Mouse (Mus musculus) stomach, embryonic 15.5 days (tissue): ENCODE results near the gene Myh9. TPM values are rescaled to one million over a fixed set of nuclear protein-coding genes. Genes with fewer than 3 reads are reported as not detected.

ENCODE experiments used
- ATAC-seq: fragments of 200-750 bp; cut with Nextera tagmentation; 2 replicates; pipeline ENCODE4 v1.8.0; 2017; ENCODE audit warnings: low read depth, moderate number of reproducible peaks, moderate TSS enrichment; ENCODE audit not compliant: insufficient read depth, low FRiP score
- H3K27ac ChIP-seq: fragments of 300-500 bp; sonication (generic); 2 replicates; pipeline ENCODE4 v1.5.1; 2015; ENCODE audit warnings: mild to moderate bottlenecking, inconsistent platforms
- H3K27me3 ChIP-seq: fragments of 300-500 bp; sonication (generic); replicated peaks from 2 replicates; pipeline ENCODE4 v1.6.1; 2015; ENCODE audit warnings: inconsistent platforms
- H3K36me3 ChIP-seq: fragments of 300-500 bp; sonication (generic); 2 replicates; pipeline ENCODE4 v1.6.1; 2015; ENCODE audit warnings: inconsistent platforms
- H3K4me1 ChIP-seq: fragments of 300-500 bp; sonication (generic); 2 replicates; pipeline ENCODE4 v1.6.1; 2015; ENCODE audit warnings: inconsistent platforms
- H3K4me2 ChIP-seq: fragments of 300-500 bp; sonication (generic); 2 replicates; pipeline ENCODE4 v1.6.1; 2015; ENCODE audit warnings: mild to moderate bottlenecking, inconsistent platforms
- H3K4me3 ChIP-seq: fragments of 300-500 bp; sonication (generic); replicated peaks from 2 replicates; pipeline ENCODE4 v1.5.1; 2015; ENCODE audit warnings: inconsistent platforms
- H3K9ac ChIP-seq: fragments of 300-500 bp; sonication (generic); 2 replicates; pipeline ENCODE4 v1.6.1; 2015; ENCODE audit warnings: inconsistent platforms
- H3K9me3 ChIP-seq: fragments of 300-500 bp; sonication (generic); 2 replicates; pipeline ENCODE4 v1.6.1; 2016; ENCODE audit warnings: inconsistent platforms
- WGBS: fragments of 180-500 bp; shearing (Covaris S2); methylation state at CpG from one replicate; pipeline ENCODE4 v1.1.7; 2015; 5-methylcytosine and 5-hydroxymethylcytosine counted together
- polyA plus RNA-seq: library from polyadenylated mRNA; unstranded; fragments of >200 nt; fragmentation: Nextera tagmentation; extraction: Ambion mirVana; gene quantifications from 2 replicates; pipeline ENCODE4 v1.2.1, GENCODE M21; 2015

The Myh9 gene
- polyA plus RNA-seq, 1 experiment from 2014 or later: 57.0 TPM

DNA sequence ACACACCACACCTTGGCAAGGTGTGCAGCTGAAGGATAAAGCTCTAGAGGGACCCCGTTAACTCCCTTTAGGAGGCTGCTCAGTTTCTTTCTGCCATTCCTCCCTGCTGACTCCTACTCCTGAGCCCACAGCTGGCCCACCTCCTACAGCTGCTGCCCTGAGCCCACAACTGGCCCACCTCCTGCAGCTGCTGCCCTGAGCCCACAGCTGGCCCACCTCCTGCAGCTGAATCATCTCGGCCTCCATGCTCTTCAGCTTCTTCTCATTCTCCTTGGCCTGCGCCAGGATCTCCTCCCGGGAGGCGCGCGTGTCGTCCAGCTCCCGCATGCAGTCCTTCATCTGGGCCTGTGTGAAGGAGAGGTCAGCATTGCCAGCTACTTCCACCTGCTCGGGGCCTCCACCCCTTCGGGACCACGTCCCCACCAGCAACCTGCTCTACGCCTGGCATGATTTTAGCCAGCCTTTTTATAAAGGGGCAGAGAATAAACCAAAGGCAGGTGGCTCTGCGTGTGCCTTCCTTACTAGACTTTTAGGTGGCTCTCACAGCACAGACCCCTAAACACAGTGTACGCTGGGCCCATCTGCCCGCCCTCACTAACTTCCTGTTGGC, 76.4 kb downstream of the Myh9 start:
- Histone ChIP-seq H3K27me3 (no peaks in the 10 kb centered on the region), H3K4me2 (no peak overlapping the region), H3K36me3 (peaks cover 95% of the 10 kb centered on the region), H3K4me3 (no peak overlapping the region), H3K4me1 (no peaks in the 10 kb centered on the region), H3K9ac (no peak overlapping the region), H3K27ac (0 out of 2 replicates have a peak overlapping the region, but pooled peaks have one; percentile 5), H3K9me3 (no peaks in the 10 kb centered on the region)
- 84% methylated on average over 16 of the region's 16 CpGs for WGBS
- ATAC-seq: no peak

DNA sequence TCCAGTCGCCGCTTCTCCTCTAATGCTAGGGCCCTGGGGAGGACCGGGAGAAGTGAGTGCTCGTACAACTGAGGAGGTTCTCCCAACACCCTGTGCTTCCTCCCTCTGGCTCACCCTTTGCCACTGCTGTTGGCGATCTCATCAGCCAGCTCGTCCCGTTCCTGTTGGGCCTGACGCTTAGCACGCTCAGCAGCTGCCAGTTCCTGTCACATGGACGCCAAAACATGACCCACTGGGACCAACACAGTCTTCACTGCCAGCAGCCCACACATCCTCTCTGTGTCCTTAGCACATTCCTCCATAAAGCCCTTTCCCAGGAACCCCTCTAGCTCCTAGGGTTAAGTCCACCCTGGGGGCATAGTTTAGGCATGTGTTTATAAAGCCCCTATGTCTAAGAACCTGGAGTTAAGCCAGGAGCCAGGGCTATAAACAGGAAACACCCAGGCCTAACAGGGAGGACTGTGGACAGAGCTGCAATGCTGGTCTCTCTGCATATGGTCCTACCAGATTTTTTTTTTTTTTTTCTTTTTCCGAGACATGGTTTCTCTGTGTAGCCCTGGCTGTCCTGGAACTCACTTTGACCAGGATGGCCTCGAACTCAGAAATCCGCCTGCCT, 77.5 kb downstream of the Myh9 start:
- H3K4me1 ChIP-seq: no peaks in the 10 kb centered on the region
- peaks cover 93% of the 10 kb centered on the region for H3K36me3 ChIP-seq
- no peak overlapping the region for H3K4me2 ChIP-seq
- H3K4me3 ChIP-seq: no peak overlapping the region
- no peaks in the 10 kb centered on the region for H3K9me3 ChIP-seq
- no peak overlapping the region for H3K9ac ChIP-seq
- H3K27ac ChIP-seq: peak overlapping the region; percentile 5; the same call in 1 of the 2 replicates
- H3K27me3 ChIP-seq: no peaks in the 10 kb centered on the region
- WGBS: 72% methylated on average over 13 of the region's 13 CpGs
- ATAC-seq: no peak

GRCm38 (mm10) chr15:77763702-77764101, 78.3 kb downstream of the Myh9 start:
- Histone ChIP-seq H3K9me3 (no peaks in the 10 kb centered on the region), H3K27ac (peak overlapping the region; percentile 5), H3K4me3 (no peak overlapping the region), H3K9ac (no peak overlapping the region), H3K4me1 (no peaks in the 10 kb centered on the region), H3K27me3 (no peaks in the 10 kb centered on the region), H3K36me3 (peaks cover 87% of the 10 kb centered on the region), H3K4me2 (no peak overlapping the region)
- no peak for ATAC-seq
- 64% methylated on average over 11 of the region's 11 CpGs for WGBS

GRCm38 (mm10) chr15:77763050-77763449, 78.9 kb downstream of the Myh9 start:
- Histone ChIP-seq H3K27ac (no peak overlapping the region), H3K9me3 (no peaks in the 10 kb centered on the region), H3K27me3 (no peaks in the 10 kb centered on the region), H3K9ac (no peak overlapping the region), H3K36me3 (peaks cover 81% of the 10 kb centered on the region), H3K4me3 (no peak overlapping the region), H3K4me1 (no peaks in the 10 kb centered on the region), H3K4me2 (no peak overlapping the region)
- 89% methylated on average over 16 of the region's 16 CpGs for WGBS
- no peak for ATAC-seq

DNA sequence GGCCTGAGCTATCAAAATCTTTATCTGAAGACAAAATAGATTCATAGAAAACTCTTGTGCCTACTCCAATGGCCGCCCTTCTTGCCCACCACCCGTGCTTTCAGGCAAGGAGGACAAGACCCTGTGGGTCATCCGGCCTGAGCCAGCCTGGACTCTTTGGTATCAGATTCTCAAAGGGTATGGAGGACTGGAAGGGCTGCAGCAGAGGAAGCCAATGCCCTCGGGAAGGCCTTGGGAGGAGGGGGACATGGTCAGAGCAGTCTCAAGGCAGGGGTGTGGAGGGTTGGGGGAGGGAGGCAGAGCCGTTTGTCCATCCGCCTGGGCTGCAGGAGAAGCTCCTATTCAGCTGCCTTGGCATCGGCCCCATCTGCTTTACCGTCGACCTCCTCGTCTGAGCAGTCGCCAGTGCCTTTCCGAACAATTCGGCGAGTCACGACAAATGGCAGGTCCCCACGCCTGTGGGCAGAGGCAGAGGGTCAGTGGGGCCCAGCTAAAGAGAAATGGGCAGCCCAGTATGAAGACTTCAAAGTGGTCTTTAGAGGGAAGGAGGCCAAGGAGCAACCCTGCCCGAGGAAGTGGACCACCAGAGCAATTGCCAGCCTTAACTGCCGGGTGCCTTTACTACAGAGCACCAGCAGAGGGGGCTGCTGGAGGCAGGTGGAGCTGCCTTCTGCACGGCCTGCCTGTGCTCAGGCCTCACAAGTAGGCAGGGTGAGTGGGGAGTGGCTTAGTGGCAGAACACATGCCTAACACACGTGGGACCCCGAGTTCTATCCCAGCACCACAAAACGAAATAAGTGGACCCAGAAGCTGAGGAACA, 80.2 kb downstream of the Myh9 start:
- no peaks in the 10 kb centered on the region for H3K9me3 ChIP-seq
- no peak overlapping the region for H3K27ac ChIP-seq
- no peak overlapping the region for H3K4me2 ChIP-seq
- no peak overlapping the region for H3K4me3 ChIP-seq
- WGBS: 75% methylated on average over 22 of the region's 22 CpGs
- no peaks in the 10 kb centered on the region for H3K27me3 ChIP-seq
- H3K4me1 ChIP-seq: 0 out of 2 replicates have a peak, but pooled peaks cover 2% of the 10 kb centered on the region
- peaks cover 68% of the 10 kb centered on the region for H3K36me3 ChIP-seq
- no peak overlapping the region for H3K9ac ChIP-seq
- no peak for ATAC-seq

GRCm38 (mm10) chr15:77761083-77761482, 80.9 kb downstream of the Myh9 start:
- H3K4me2 ChIP-seq: no peak overlapping the region
- no peak overlapping the region for H3K4me3 ChIP-seq
- H3K36me3 ChIP-seq: peaks cover 61% of the 10 kb centered on the region
- ATAC-seq: no peak
- H3K9ac ChIP-seq: no peak overlapping the region
- no peaks in the 10 kb centered on the region for H3K9me3 ChIP-seq
- H3K27ac ChIP-seq: no peak overlapping the region
- H3K4me1 ChIP-seq: 0 out of 2 replicates have a peak, but pooled peaks cover 2% of the 10 kb centered on the region
- 93% methylated on average over 7 of the region's 7 CpGs for WGBS
- H3K27me3 ChIP-seq: no peaks in the 10 kb centered on the region

GRCm38 (mm10) chr15:77760037-77760436, 81.9 kb downstream of the Myh9 start:
- no peaks in the 10 kb centered on the region for H3K27me3 ChIP-seq
- 96% methylated on average over 10 of the region's 16 CpGs for WGBS
- no peak overlapping the region for H3K4me3 ChIP-seq
- H3K36me3 ChIP-seq: peaks cover 50% of the 10 kb centered on the region
- no peak overlapping the region for H3K9ac ChIP-seq
- no peak for ATAC-seq
- H3K4me2 ChIP-seq: no peak overlapping the region
- H3K4me1 ChIP-seq: 0 out of 2 replicates have a peak, but pooled peaks cover 2% of the 10 kb centered on the region
- no peak overlapping the region for H3K27ac ChIP-seq
- no peaks in the 10 kb centered on the region for H3K9me3 ChIP-seq

- no peak overlapping the region for H3K9ac ChIP-seq
- ATAC-seq: no peak
- WGBS: 83% methylated on average over 4 of the region's 4 CpGs
- no peaks in the 10 kb centered on the region for H3K9me3 ChIP-seq
- H3K27ac ChIP-seq: no peak overlapping the region
- no peaks in the 10 kb centered on the region for H3K27me3 ChIP-seq
- peaks cover 28% of the 10 kb centered on the region for H3K36me3 ChIP-seq
- no peak overlapping the region for H3K4me2 ChIP-seq
- 0 out of 2 replicates have a peak, but pooled peaks cover 2% of the 10 kb centered on the region for H3K4me1 ChIP-seq
- H3K4me3 ChIP-seq: no peak overlapping the region
Measured at GRCm38 (mm10) chr15:77757586-77758226, 84.3 kb downstream of the Myh9 start.

GRCm38 (mm10) chr15:77756848-77757247, 85.1 kb downstream of the Myh9 start, which contains the start of gene Apol8:
Gene Apol8, minus strand, starts transcription at chr15:77757003.
- Histone ChIP-seq H3K4me3 (no peak within 1 kb of the TSS), H3K9ac (no peak within 1 kb of the TSS), H3K27me3 (no peaks in the 10 kb centered on the region), H3K27ac (no peak within 1 kb of the TSS), H3K4me1 (0 out of 2 replicates have a peak, but pooled peaks cover 2% of the 10 kb centered on the region), H3K9me3 (no peaks in the 10 kb centered on the region), H3K36me3 (peaks cover 23% of the 10 kb centered on the region), H3K4me2 (no peak within 1 kb of the TSS)
- WGBS: 8% methylated on average over 9 of the region's 9 CpGs
- no peak for ATAC-seq

DNA sequence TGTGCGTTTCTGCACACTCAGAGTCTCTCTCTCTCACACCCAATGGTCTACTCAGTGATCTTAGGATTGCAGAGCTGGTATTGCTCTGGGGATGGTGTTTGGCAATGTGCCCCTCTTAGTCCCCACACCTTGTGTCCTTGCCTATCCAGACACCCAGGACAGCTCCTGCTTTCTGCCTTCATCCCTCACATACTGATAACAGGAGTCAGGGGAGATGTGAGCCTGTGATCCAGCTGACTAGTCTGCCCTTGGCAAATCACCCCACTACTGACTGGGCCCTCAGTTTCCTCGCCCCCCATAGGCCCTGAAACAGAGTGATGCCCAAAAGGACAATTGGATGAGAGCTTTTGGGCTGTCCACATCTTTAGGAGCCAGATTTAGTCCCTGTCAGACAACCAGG, 85.9 kb downstream of the Myh9 start:
- ATAC-seq: no peak
- H3K36me3 ChIP-seq: peaks cover 16% of the 10 kb centered on the region
- no peak overlapping the region for H3K27ac ChIP-seq
- H3K9ac ChIP-seq: no peak overlapping the region
- H3K4me3 ChIP-seq: no peak overlapping the region
- no peaks in the 10 kb centered on the region for H3K27me3 ChIP-seq
- WGBS: 61% methylated on average over 2 of the region's 2 CpGs
- H3K4me1 ChIP-seq: 0 out of 2 replicates have a peak, but pooled peaks cover 2% of the 10 kb centered on the region
- no peak overlapping the region for H3K4me2 ChIP-seq
- H3K9me3 ChIP-seq: no peaks in the 10 kb centered on the region

- peak; percentile 86 for ATAC-seq
- no peak overlapping the region for H3K4me2 ChIP-seq
- no CpG with 5 or more reads among the region's 2 CpGs for WGBS
Measured at GRCm38 (mm10) chr15:77755132-77755531, 86.8 kb downstream of the Myh9 start.

More at GRCm38 (mm10) chr15:77755132-77755531, 86.8 kb downstream of the Myh9 start:
- Histone ChIP-seq H3K4me1 (0 out of 2 replicates have a peak, but pooled peaks cover 2% of the 10 kb centered on the region), H3K9ac (no peak overlapping the region), H3K36me3 (0 out of 2 replicates have a peak, but pooled peaks cover 8% of the 10 kb centered on the region), H3K27ac (no peak overlapping the region), H3K4me3 (no peak overlapping the region), H3K9me3 (no peaks in the 10 kb centered on the region), H3K27me3 (no peaks in the 10 kb centered on the region)
